Mouse (Mus musculus) neural tube, embryonic 15.5 days (tissue): ENCODE data around the gene Bckdk. TPM values are rescaled to one million over a fixed set of nuclear protein-coding genes. Genes with fewer than 3 reads are reported as not detected.

ENCODE experiments used
- ATAC-seq: fragments of 200-750 bp; cut with Nextera tagmentation; 2 replicates; pipeline ENCODE4 v1.8.0; 2017; ENCODE audit warnings: mild to moderate bottlenecking, moderate TSS enrichment, moderate library complexity; ENCODE audit not compliant: low FRiP score
- H3K27ac ChIP-seq: fragments of 300-500 bp; sonication (generic); replicated peaks from 2 replicates; pipeline ENCODE4 v1.5.1; 2015; ENCODE audit warnings: mild to moderate bottlenecking, inconsistent platforms
- H3K27me3 ChIP-seq: fragments of 300-500 bp; sonication (generic); replicated peaks from 2 replicates; pipeline ENCODE4 v1.6.1; 2015; ENCODE audit warnings: inconsistent platforms
- H3K36me3 ChIP-seq: fragments of 300-500 bp; sonication (generic); 2 replicates; pipeline ENCODE4 v1.6.1; 2015; ENCODE audit warnings: inconsistent platforms
- H3K4me1 ChIP-seq: fragments of 300-500 bp; sonication (generic); 2 replicates; pipeline ENCODE4 v1.6.1; 2015; ENCODE audit warnings: inconsistent platforms
- H3K4me2 ChIP-seq: fragments of 300-500 bp; sonication (generic); 2 replicates; pipeline ENCODE4 v1.6.1; 2015; ENCODE audit warnings: inconsistent platforms, mild to moderate bottlenecking, moderate library complexity
- H3K4me3 ChIP-seq: fragments of 300-500 bp; sonication (generic); replicated peaks from 2 replicates; pipeline ENCODE4 v1.5.1; 2015; ENCODE audit warnings: mild to moderate bottlenecking, inconsistent platforms
- H3K9ac ChIP-seq: fragments of 300-500 bp; sonication (generic); replicated peaks from 2 replicates; pipeline ENCODE4 v1.6.1; 2015; ENCODE audit warnings: mild to moderate bottlenecking, inconsistent platforms
- H3K9me3 ChIP-seq: fragments of 300-500 bp; sonication (generic); replicated peaks from 2 replicates; pipeline ENCODE4 v1.6.1; 2016; ENCODE audit warnings: inconsistent platforms
- WGBS: fragments of 180-500 bp; shearing (Covaris S2); methylation state at CpG from one replicate; pipeline ENCODE4 v1.1.7; 2015; ENCODE audit warnings: mixed read lengths; 5-methylcytosine and 5-hydroxymethylcytosine counted together
- polyA plus RNA-seq: library from polyadenylated mRNA; unstranded; fragments of >200 nt; fragmentation: Nextera tagmentation; extraction: Ambion mirVana; gene quantifications from 2 replicates; pipeline ENCODE4 v1.2.1, GENCODE M21; 2015

Gene Bckdk
- polyA plus RNA-seq, 1 experiment from 2014 or later: 58.2 TPM

GRCm38 (mm10) chr7:127897542-127897941 lies 6.3 kb upstream of the Bckdk start:
- no peak for ATAC-seq
- Histone ChIP-seq H3K4me1 (peaks cover 13% of the 10 kb centered on the region), H3K4me2 (no peak overlapping the region), H3K9ac (no peak overlapping the region), H3K27me3 (no peaks in the 10 kb centered on the region), H3K27ac (no peak overlapping the region), H3K36me3 (peaks cover 10% of the 10 kb centered on the region), H3K4me3 (no peak overlapping the region), H3K9me3 (no peaks in the 10 kb centered on the region)
- WGBS: 92% methylated on average over 7 of the region's 7 CpGs

GRCm38 (mm10) chr7:127898179-127898956 lies 5.5 kb upstream of the Bckdk start:
- no peak overlapping the region for H3K9ac ChIP-seq
- no peak overlapping the region for H3K4me3 ChIP-seq
- no peak for ATAC-seq
- H3K36me3 ChIP-seq: peaks cover 2% of the 10 kb centered on the region; the same call in 1 of the 2 replicates
- no peak overlapping the region for H3K27ac ChIP-seq
- H3K4me1 ChIP-seq: peaks cover 13% of the 10 kb centered on the region
- no peaks in the 10 kb centered on the region for H3K9me3 ChIP-seq
- WGBS: 37% methylated on average over 10 of the region's 10 CpGs
- H3K4me2 ChIP-seq: no peak overlapping the region
- H3K27me3 ChIP-seq: no peaks in the 10 kb centered on the region

GRCm38 (mm10) chr7:127899997-127900396 lies 3.9 kb upstream of the Bckdk start:
- Histone ChIP-seq H3K4me1 (peaks cover 13% of the 10 kb centered on the region), H3K4me3 (no peak overlapping the region), H3K4me2 (no peak overlapping the region), H3K27me3 (no peaks in the 10 kb centered on the region), H3K9ac (no peak overlapping the region), H3K27ac (no peak overlapping the region), H3K9me3 (no peaks in the 10 kb centered on the region), H3K36me3 (no peaks in the 10 kb centered on the region)
- ATAC-seq: no peak
- WGBS: 56% methylated on average over 7 of the region's 7 CpGs

- no peak overlapping the region for H3K4me3 ChIP-seq
- no peaks in the 10 kb centered on the region for H3K9me3 ChIP-seq
- no peaks in the 10 kb centered on the region for H3K27me3 ChIP-seq
- no peak overlapping the region for H3K27ac ChIP-seq
- H3K9ac ChIP-seq: no peak overlapping the region
- H3K4me2 ChIP-seq: no peak overlapping the region
- no peak for ATAC-seq
- 86% methylated on average over 2 of the region's 2 CpGs for WGBS
- H3K36me3 ChIP-seq: peaks cover 6% of the 10 kb centered on the region
- H3K4me1 ChIP-seq: peaks cover 18% of the 10 kb centered on the region
Measured at GRCm38 (mm10) chr7:127901772-127902171, 2.1 kb upstream of the Bckdk start.

GRCm38 (mm10) chr7:127907939-127908338 lies 4.1 kb downstream of the Bckdk start:
- WGBS: 94% methylated on average over 12 of the region's 12 CpGs
- H3K4me2 ChIP-seq: no peak overlapping the region
- H3K4me1 ChIP-seq: peaks cover 26% of the 10 kb centered on the region
- H3K9me3 ChIP-seq: no peaks in the 10 kb centered on the region
- no peak overlapping the region for H3K4me3 ChIP-seq
- H3K9ac ChIP-seq: no peak overlapping the region
- no peak overlapping the region for H3K27ac ChIP-seq
- no peaks in the 10 kb centered on the region for H3K27me3 ChIP-seq
- ATAC-seq: no peak
- H3K36me3 ChIP-seq: peaks cover 37% of the 10 kb centered on the region

- H3K9ac ChIP-seq: no peak overlapping the region
- no peak overlapping the region for H3K4me3 ChIP-seq
- no peak overlapping the region for H3K27ac ChIP-seq
- no peak for ATAC-seq
- H3K36me3 ChIP-seq: peaks cover 37% of the 10 kb centered on the region
- peaks cover 33% of the 10 kb centered on the region for H3K4me1 ChIP-seq
- 92% methylated on average over 4 of the region's 4 CpGs for WGBS
- H3K4me2 ChIP-seq: no peak overlapping the region
- H3K27me3 ChIP-seq: no peaks in the 10 kb centered on the region
- no peaks in the 10 kb centered on the region for H3K9me3 ChIP-seq
Measured at GRCm38 (mm10) chr7:127908656-127909055, 4.8 kb downstream of the Bckdk start.

- Histone ChIP-seq H3K4me1 (peaks cover 15% of the 10 kb centered on the region), H3K27ac (peak within 1 kb of the TSS; percentile 82), H3K9ac (peak within 1 kb of the TSS; percentile 74), H3K4me2 (peak within 1 kb of the TSS; percentile 70), H3K9me3 (no peaks in the 10 kb centered on the region), H3K36me3 (peaks cover 46% of the 10 kb centered on the region), H3K4me3 (peak within 1 kb of the TSS; percentile 86), H3K27me3 (no peaks in the 10 kb centered on the region)
- WGBS: 2% methylated on average over 40 of the region's 40 CpGs
- peak; percentile 96 for ATAC-seq
Measured at GRCm38 (mm10) chr7:127912190-127912871, 8.4 kb downstream of the Bckdk start, which contains the start of gene Kat8. Kat8 (plus strand) TSS chr7:127912516.

GRCm38 (mm10) chr7:127912938-127913337 lies 9.1 kb downstream of the Bckdk start:
- Histone ChIP-seq H3K4me1 (peaks cover 15% of the 10 kb centered on the region), H3K9me3 (no peaks in the 10 kb centered on the region), H3K4me3 (peak overlapping the region; percentile 86), H3K27ac (peak overlapping the region; percentile 82), H3K9ac (peak overlapping the region; percentile 74), H3K27me3 (no peaks in the 10 kb centered on the region), H3K36me3 (peaks cover 43% of the 10 kb centered on the region), H3K4me2 (peak overlapping the region; percentile 70)
- no peak for ATAC-seq
- 34% methylated on average over 4 of the region's 4 CpGs for WGBS

GRCm38 (mm10) chr7:127915293-127915692 lies 11.4 kb downstream of the Bckdk start:
- Histone ChIP-seq H3K27ac (no peak overlapping the region), H3K9ac (no peak overlapping the region), H3K9me3 (no peaks in the 10 kb centered on the region), H3K4me2 (no peak overlapping the region), H3K4me1 (peaks cover 15% of the 10 kb centered on the region), H3K36me3 (peaks cover 28% of the 10 kb centered on the region), H3K27me3 (no peaks in the 10 kb centered on the region), H3K4me3 (no peak overlapping the region)
- ATAC-seq: no peak
- WGBS: 95% methylated on average over 12 of the region's 12 CpGs

- Histone ChIP-seq H3K4me1 (peaks cover 4% of the 10 kb centered on the region), H3K9ac (no peak overlapping the region), H3K27ac (no peak overlapping the region), H3K9me3 (no peaks in the 10 kb centered on the region), H3K36me3 (peaks cover 49% of the 10 kb centered on the region), H3K4me2 (no peak overlapping the region), H3K27me3 (no peaks in the 10 kb centered on the region), H3K4me3 (no peak overlapping the region)
- ATAC-seq: no peak
- 59% methylated on average over 3 of the region's 3 CpGs for WGBS
Measured at GRCm38 (mm10) chr7:127918203-127918602, 14.3 kb downstream of the Bckdk start.

- Histone ChIP-seq H3K36me3 (peaks cover 58% of the 10 kb centered on the region), H3K4me3 (no peak overlapping the region), H3K9me3 (no peaks in the 10 kb centered on the region), H3K9ac (no peak overlapping the region), H3K4me2 (no peak overlapping the region), H3K27ac (no peak overlapping the region), H3K4me1 (no peaks in the 10 kb centered on the region), H3K27me3 (no peaks in the 10 kb centered on the region)
- 75% methylated on average over 7 of the region's 7 CpGs for WGBS
- ATAC-seq: no peak
Measured at GRCm38 (mm10) chr7:127919290-127919689, 15.4 kb downstream of the Bckdk start.

- Histone ChIP-seq H3K4me2 (no peak overlapping the region), H3K36me3 (peaks cover 66% of the 10 kb centered on the region), H3K9ac (no peak overlapping the region), H3K4me3 (no peak overlapping the region), H3K27me3 (no peaks in the 10 kb centered on the region), H3K27ac (no peak overlapping the region), H3K9me3 (no peaks in the 10 kb centered on the region), H3K4me1 (no peaks in the 10 kb centered on the region)
- no peak for ATAC-seq
- WGBS: 66% methylated on average over 8 of the region's 8 CpGs
Measured at GRCm38 (mm10) chr7:127921516-127921915, 17.6 kb downstream of the Bckdk start.
